Mouse (Mus musculus) limb, embryonic 14.5 days (tissue): ENCODE measurements around the gene Golga4. TPM values are rescaled to one million over a fixed set of nuclear protein-coding genes. Genes with fewer than 3 reads are reported as not detected.

Experiments
- ATAC-seq: fragments of 200-750 bp; cut with Nextera tagmentation; 2 replicates; pipeline ENCODE4 v1.8.0; 2017; ENCODE audit warnings: low read depth, moderate number of reproducible peaks, moderate TSS enrichment; ENCODE audit not compliant: low FRiP score
- DNase-seq: peaks from one replicate; pipeline ENCODE4 v3.0.0-alpha.2; 2015; ENCODE audit warnings: low spot score
- H3K27ac ChIP-seq: fragments of 300-500 bp; sonication (generic); replicated peaks from 2 replicates; pipeline ENCODE4 v1.5.1; 2014; ENCODE audit warnings: low read depth, mild to moderate bottlenecking, low read length, moderate library complexity, mixed read lengths
- H3K27me3 ChIP-seq: fragments of 300-500 bp; sonication (generic); 2 replicates; pipeline ENCODE4 v1.6.1; 2014; ENCODE audit warnings: low read length, mixed read lengths; ENCODE audit not compliant: control insufficient read depth, insufficient read depth
- H3K36me3 ChIP-seq: fragments of 300-500 bp; sonication (generic); 2 replicates; pipeline ENCODE4 v1.6.1; 2014; ENCODE audit warnings: mild to moderate bottlenecking, low read length, moderate library complexity, mixed read lengths; ENCODE audit not compliant: control insufficient read depth, insufficient read depth
- H3K4me1 ChIP-seq: fragments of 300-500 bp; sonication (generic); 2 replicates; pipeline ENCODE4 v1.6.1; 2014; ENCODE audit warnings: antibody characterized with exemption, low read length, mixed read lengths; ENCODE audit not compliant: control insufficient read depth, insufficient read depth
- H3K4me2 ChIP-seq: fragments of 300-500 bp; sonication (generic); replicated peaks from 2 replicates; pipeline ENCODE4 v1.6.1; 2014; ENCODE audit warnings: low read depth, mild to moderate bottlenecking, low read length, moderate library complexity; ENCODE audit not compliant: severe bottlenecking
- H3K4me3 ChIP-seq: fragments of 300-500 bp; sonication (generic); replicated peaks from 2 replicates; pipeline ENCODE4 v1.5.1; 2014; ENCODE audit warnings: low read length
- H3K9ac ChIP-seq: fragments of 300-500 bp; sonication (generic); 2 replicates; pipeline ENCODE4 v1.6.1; 2014; ENCODE audit warnings: mild to moderate bottlenecking, low read depth, low read length, moderate library complexity; ENCODE audit not compliant: severe bottlenecking
- H3K9me3 ChIP-seq: fragments of 300-500 bp; sonication (generic); 2 replicates; pipeline ENCODE4 v1.6.1; 2016; ENCODE audit warnings: low read length; ENCODE audit not compliant: control insufficient read depth
- POLR2A ChIP-seq: fragments of 200-500 bp; IDR thresholded peaks from 2 replicates; pipeline ENCODE4 v1.8.0; 2012; ENCODE audit warnings: inconsistent platforms, mild to moderate bottlenecking, moderate library complexity, borderline replicate concordance; ENCODE audit not compliant: insufficient read depth, insufficient read length; ENCODE audit errors: extremely low read depth
- WGBS: fragments of 180-500 bp; shearing (Covaris S2); extraction: QIAGEN DNeasy Blood & Tissue Kit; methylation state at CpG from one replicate; pipeline ENCODE4 v1.1.7; 2014; 5-methylcytosine and 5-hydroxymethylcytosine counted together
- polyA plus RNA-seq, 2 experiments: library from polyadenylated mRNA; depleted of rRNA in 1 of 2; stranded (reverse) in 1 of 2; unstranded in 1 of 2; fragments of >200 nt; fragmentation: Nextera tagmentation in 1 of 2; extraction: Ambion mirVana in 1 of 2; gene quantifications; 2 replicates each; pipeline versions ENCODE4 v1.2.1 to v1.2.3; 2012 to 2014

Gene Golga4
- polyA plus RNA-seq, 2 experiments: 47.2 to 54.5 TPM

DNA sequence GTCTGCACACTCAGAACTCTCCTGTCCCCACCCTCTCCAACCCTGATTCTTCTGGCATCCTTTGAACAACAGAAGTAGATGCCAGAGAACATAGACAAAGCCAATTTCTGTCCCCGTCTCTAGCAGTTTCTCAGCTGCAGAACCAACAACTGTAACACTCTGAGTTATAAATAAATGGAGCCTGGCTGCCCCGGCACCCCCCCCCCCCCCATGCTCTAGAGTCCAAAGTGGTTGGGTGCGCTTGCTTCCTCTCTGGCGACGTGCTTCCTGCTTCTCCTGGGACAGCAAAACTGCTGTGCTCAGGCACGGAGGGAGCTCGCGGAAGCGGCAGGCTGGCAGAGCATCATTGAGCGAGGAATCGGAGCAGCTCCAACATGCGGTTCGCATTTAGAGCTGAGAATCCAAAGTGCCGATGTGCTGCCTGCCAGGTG lies 105.1 kb downstream of the Golga4 start:
- peaks cover 37% of the 10 kb centered on the region for H3K4me1 ChIP-seq
- peak overlapping the region; percentile 17; the same call in 1 of the 2 replicates for H3K4me2 ChIP-seq

DNA sequence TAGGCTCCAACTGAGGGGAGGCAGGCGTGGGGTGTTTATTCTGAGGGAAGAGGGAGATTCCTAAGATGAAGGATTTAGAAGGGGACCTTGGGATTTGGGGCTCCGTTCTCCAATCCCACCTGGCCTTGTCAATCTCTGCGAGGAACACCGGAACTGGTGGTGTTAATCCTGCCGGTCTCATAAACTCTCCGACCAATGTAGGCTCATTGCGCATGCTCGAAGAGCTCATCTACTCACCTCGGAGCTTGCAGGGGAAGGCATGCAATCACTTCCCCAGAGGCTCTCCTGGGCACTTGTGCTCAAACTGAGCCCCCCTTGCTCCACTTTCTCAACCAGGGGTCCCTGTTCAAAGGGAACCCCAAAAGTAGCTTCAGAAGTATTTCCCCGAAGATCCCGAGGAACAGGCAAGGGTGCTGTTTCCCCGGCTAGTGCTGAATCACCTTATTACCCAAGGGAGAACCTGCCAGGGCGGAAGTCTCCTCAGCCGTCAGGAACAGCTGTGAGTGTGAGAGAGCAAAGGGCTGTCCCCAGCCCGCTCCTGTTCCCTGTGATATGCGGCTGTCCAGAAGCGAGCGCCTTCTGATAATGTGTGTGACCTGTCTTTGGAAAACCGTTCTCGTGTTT lies 106.0 kb downstream of the Golga4 start:
- Histone ChIP-seq H3K27ac (no peak overlapping the region), H3K9ac (no peak overlapping the region), H3K9me3 (no peaks in the 10 kb centered on the region), H3K4me2 (no peak overlapping the region; the same call in 1 of the 2 replicates), H3K27me3 (no peaks in the 10 kb centered on the region), H3K4me3 (no peak overlapping the region), H3K4me1 (peaks cover 37% of the 10 kb centered on the region), H3K36me3 (no peaks in the 10 kb centered on the region)
- WGBS: 33% methylated on average over 20 of the region's 20 CpGs
- TF ChIP-seq POLR2A: no peak
- no peak for DNase-seq
- no peak for ATAC-seq

More for the DNA sequence above, 105.1 kb downstream of the Golga4 start:
- DNase-seq: no peak
- Histone ChIP-seq H3K9me3 (no peaks in the 10 kb centered on the region), H3K4me3 (no peak overlapping the region), H3K27me3 (no peaks in the 10 kb centered on the region), H3K36me3 (no peaks in the 10 kb centered on the region), H3K27ac (no peak overlapping the region), H3K9ac (no peak overlapping the region)
- 30% methylated on average over 14 of the region's 14 CpGs for WGBS
- TF ChIP-seq POLR2A: no peak
- no peak for ATAC-seq

DNA sequence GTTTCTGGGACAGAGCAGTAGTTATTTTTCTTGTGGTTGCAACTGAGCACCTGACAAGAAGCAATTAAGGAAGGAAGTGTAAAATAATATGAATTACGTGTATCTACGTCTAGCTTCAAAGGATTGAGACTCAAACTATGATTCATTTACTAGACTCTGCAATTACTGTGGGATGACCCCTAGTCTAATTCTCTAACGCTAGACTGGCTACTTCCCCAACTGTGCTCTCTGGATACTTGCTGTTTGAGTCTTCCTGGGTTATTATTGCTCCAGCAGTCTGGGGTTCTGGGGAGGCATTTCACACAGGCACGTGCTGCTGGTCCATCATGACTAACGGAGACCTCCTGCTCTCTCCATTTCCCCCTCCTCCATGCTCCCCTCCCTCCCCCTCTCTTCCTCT lies 111.2 kb downstream of the Golga4 start:
- no peak for TF ChIP-seq POLR2A
- Histone ChIP-seq H3K36me3 (no peaks in the 10 kb centered on the region), H3K4me1 (peaks cover 20% of the 10 kb centered on the region), H3K4me3 (no peak overlapping the region), H3K27ac (no peak overlapping the region), H3K27me3 (no peaks in the 10 kb centered on the region), H3K9me3 (no peaks in the 10 kb centered on the region), H3K4me2 (no peak overlapping the region), H3K9ac (no peak overlapping the region)
- no peak for ATAC-seq
- DNase-seq: no peak
- WGBS: 52% methylated on average over 5 of the region's 5 CpGs

DNA sequence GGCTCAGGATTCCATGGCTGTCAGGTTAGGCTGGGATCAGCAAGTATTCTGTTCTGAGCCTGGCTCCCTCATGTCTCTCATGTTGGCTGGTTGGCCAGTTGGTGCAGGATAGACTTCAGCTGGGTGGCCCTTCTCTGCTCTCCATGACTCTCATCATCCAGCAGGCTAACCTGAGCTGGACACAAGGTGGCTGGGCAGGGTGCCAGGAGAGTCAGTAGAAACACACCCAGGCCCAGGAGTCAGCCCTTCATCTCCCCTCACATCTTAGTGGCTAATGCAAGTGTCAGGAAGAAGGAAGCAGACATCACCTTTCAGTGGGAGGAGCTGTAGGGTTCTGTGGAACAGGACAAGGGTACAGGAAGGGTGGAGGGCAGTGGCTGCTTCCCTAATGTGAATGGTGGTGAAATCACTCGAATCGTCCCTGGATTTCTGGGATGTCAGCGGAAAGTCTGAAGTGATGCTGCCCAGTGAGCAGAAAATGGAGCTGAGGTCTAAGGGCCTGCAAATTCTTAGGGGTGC lies 112.7 kb downstream of the Golga4 start:
- Histone ChIP-seq H3K9ac (no peak overlapping the region), H3K36me3 (no peaks in the 10 kb centered on the region), H3K4me3 (no peak overlapping the region), H3K9me3 (no peaks in the 10 kb centered on the region), H3K4me1 (peaks cover 12% of the 10 kb centered on the region; the same call in 1 of the 2 replicates), H3K27me3 (no peaks in the 10 kb centered on the region), H3K4me2 (no peak overlapping the region), H3K27ac (no peak overlapping the region)
- ATAC-seq (no peak), DNase-seq (no peak)
- 87% methylated on average over 3 of the region's 3 CpGs for WGBS
- no peak for TF ChIP-seq POLR2A

DNA sequence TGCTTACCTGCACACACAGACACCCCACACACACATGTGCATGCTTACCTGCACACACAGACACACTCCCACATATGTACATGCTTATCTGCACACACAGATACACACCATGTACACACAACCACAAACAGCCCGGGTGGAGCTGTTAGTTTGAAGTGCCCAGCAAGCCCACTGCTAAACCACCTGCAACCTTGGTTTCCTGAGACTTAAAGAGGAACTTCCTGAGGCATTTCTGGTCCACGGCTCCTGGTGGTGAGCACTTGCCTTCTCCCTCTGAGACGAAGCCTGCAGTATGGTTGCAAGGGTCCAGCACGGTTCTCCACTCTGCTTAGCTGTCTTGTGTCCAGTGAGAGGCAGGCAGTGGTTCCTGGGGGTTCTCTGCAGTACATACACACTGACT lies 114.7 kb downstream of the Golga4 start:
- TF ChIP-seq POLR2A: no peak
- H3K27me3 ChIP-seq: no peaks in the 10 kb centered on the region
- no peak overlapping the region for H3K4me2 ChIP-seq
- peaks cover 17% of the 10 kb centered on the region; the same call in 1 of the 2 replicates for H3K4me1 ChIP-seq
- H3K36me3 ChIP-seq: no peaks in the 10 kb centered on the region
- H3K4me3 ChIP-seq: no peak overlapping the region
- no peak for ATAC-seq
- no peak overlapping the region for H3K9ac ChIP-seq
- no peak for DNase-seq
- 48% methylated on average over 4 of the region's 4 CpGs for WGBS
- H3K27ac ChIP-seq: no peak overlapping the region
- no peaks in the 10 kb centered on the region for H3K9me3 ChIP-seq
